Mouse (Mus musculus): ENCODE results near the gene Clcf1. TPM values are rescaled to one million over a fixed set of nuclear protein-coding genes. Genes with fewer than 3 reads are reported as not detected.
A peak's percentile ranks its signal among the peaks of the same experiment; 100 is the strongest.

Clcf1 gene
- polyA plus RNA-seq, 1 experiment from 2014 or later, result 0.81 TPM

DNA sequence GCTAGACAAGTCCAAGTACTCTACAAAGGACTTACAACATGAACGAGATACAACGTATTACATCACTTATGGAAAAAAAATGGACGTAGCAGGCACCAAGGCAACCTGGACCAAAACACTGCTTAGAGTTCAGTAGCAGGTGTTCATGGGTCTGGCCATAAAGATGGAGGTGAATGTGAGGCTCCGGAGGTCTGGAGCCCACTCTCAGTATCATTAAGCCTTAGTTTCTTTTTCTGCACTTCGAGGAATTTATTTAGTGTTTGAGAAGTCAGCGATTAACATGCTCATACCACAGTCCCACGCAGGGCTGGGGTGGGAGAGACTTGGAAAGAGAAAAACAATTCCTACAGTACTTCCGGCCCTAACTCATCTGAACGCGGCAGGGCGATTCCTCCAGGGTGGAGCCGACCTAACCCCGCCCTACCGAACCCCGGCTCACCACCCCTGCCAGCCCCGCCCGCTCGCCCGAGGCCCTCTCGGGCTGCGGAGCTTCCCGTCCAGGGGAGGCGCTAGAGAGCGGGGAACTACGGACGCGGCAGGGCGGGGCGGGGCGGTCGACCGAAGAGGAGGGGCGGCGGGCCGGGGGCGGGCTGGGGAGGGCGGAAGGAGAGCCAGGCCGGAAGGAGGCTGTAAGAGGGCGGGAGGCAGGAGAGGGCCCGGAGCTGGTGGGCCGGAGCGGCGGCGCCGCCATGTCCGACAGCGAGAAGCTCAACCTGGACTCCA lies 22.3 kb upstream of the Clcf1 start, which contains the start of gene Ppp1ca:
Gene Ppp1ca, plus strand, starts transcription at position 538 of the 723 bp plus-strand sequence.
- no peaks in the 10 kb centered on the region for H3K9me3 ChIP-seq (ENCODE audit: control insufficient read depth, low read length)
- H3K27me3 ChIP-seq (ENCODE audit: control insufficient read depth, insufficient read depth, low read length), result no peaks in the 10 kb centered on the region
- ATAC-seq (ENCODE audit: insufficient read depth, low FRiP score, low TSS enrichment), result peak; percentile 92
- H3K9ac ChIP-seq (ENCODE audit: low read length), result peak within 1 kb of the TSS; percentile 96
- 6% methylated on average over 44 of the region's 47 CpGs for WGBS
- peak within 1 kb of the TSS; percentile 98 for H3K4me3 ChIP-seq (ENCODE audit: low read depth, low read length)
- peak within 1 kb of the TSS; percentile 85 for H3K27ac ChIP-seq (ENCODE audit: low read depth, low read length)
- peak within 1 kb of the TSS; percentile 90 for H3K4me2 ChIP-seq (ENCODE audit: low read depth)
- H3K4me1 ChIP-seq (ENCODE audit: control insufficient read depth, insufficient read depth, low read length), result peaks cover 10% of the 10 kb centered on the region
- DNase-seq (ENCODE audit: low spot score), result peak; percentile 99
- H3K36me3 ChIP-seq (ENCODE audit: control insufficient read depth, insufficient read depth, low read length), result peaks cover 14% of the 10 kb centered on the region

DNA sequence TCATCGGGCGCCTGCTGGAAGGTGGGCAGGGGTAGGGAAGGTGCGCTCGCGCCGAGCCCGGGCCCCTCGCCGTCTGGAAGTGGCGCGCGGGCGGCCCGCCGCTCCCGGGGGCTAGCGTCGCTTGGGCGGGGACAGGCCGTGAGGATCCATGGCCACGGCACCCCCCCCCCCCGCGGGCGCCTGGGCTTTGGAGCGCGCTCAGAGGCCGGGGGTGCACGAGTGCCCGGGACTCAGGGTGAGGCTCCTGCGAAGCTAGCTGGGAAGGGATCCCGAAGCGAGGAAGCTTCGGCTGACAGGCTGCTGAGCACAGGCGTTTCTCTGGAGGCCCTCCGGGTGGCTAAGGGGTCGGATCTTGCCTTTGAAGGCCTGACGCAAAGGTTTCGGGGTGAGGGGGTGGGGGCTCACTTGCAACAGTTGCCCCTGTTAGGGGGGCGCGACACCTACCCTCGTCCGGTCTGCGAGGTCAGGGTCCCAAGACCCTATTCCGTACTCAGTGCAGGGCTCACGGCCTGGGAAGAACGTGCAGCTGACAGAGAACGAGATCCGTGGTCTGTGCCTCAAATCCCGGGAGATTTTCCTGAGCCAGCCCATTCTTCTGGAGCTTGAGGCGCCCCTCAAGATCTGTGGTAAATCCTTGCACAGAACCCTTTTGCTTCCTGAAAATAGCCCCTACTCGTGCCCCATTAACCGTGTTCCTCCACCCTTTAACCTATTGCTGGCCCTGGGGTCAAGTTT lies 21.6 kb upstream of the Clcf1 start:
- Histone ChIP-seq H3K4me1 (ENCODE audit: control insufficient read depth, insufficient read depth, low read length) (peaks cover 10% of the 10 kb centered on the region), H3K9ac (ENCODE audit: low read length) (peak overlapping the region; percentile 96), H3K36me3 (ENCODE audit: control insufficient read depth, insufficient read depth, low read length) (peaks cover 14% of the 10 kb centered on the region), H3K9me3 (ENCODE audit: control insufficient read depth, low read length) (no peaks in the 10 kb centered on the region), H3K27ac (ENCODE audit: low read depth, low read length) (peak overlapping the region; percentile 85), H3K27me3 (ENCODE audit: control insufficient read depth, insufficient read depth, low read length) (no peaks in the 10 kb centered on the region), H3K4me3 (ENCODE audit: low read depth, low read length) (peak overlapping the region; percentile 98), H3K4me2 (ENCODE audit: low read depth) (peak overlapping the region; percentile 90)
- ATAC-seq (ENCODE audit: insufficient read depth, low FRiP score, low TSS enrichment), result peak; percentile 23; the same call in 1 of the 2 replicates
- WGBS, result under 1% methylated on average over 45 of the region's 52 CpGs
- peak; percentile 42 for DNase-seq (ENCODE audit: low spot score)

GRCm38 (mm10) chr19:4193129-4193528 lies 20.9 kb upstream of the Clcf1 start:
- H3K27ac ChIP-seq (ENCODE audit: low read depth, low read length), result no peak overlapping the region
- peak overlapping the region; percentile 98 for H3K4me3 ChIP-seq (ENCODE audit: low read depth, low read length)
- no peak for ATAC-seq (ENCODE audit: insufficient read depth, low FRiP score, low TSS enrichment)
- no peak for DNase-seq (ENCODE audit: low spot score)
- H3K4me2 ChIP-seq (ENCODE audit: low read depth), result peak overlapping the region; percentile 90
- WGBS, result 63% methylated on average over 6 of the region's 6 CpGs
- H3K9ac ChIP-seq (ENCODE audit: low read length), result peak overlapping the region; percentile 96
- H3K27me3 ChIP-seq (ENCODE audit: control insufficient read depth, insufficient read depth, low read length), result no peaks in the 10 kb centered on the region
- peaks cover 10% of the 10 kb centered on the region for H3K4me1 ChIP-seq (ENCODE audit: control insufficient read depth, insufficient read depth, low read length)
- peaks cover 14% of the 10 kb centered on the region for H3K36me3 ChIP-seq (ENCODE audit: control insufficient read depth, insufficient read depth, low read length)
- H3K9me3 ChIP-seq (ENCODE audit: control insufficient read depth, low read length), result no peaks in the 10 kb centered on the region

GRCm38 (mm10) chr19:4194021-4194724 lies 19.9 kb upstream of the Clcf1 start:
- DNase-seq (ENCODE audit: low spot score), result no peak
- Histone ChIP-seq H3K4me3 (ENCODE audit: low read depth, low read length) (no peak overlapping the region), H3K36me3 (ENCODE audit: control insufficient read depth, insufficient read depth, low read length) (peaks cover 14% of the 10 kb centered on the region), H3K4me2 (ENCODE audit: low read depth) (no peak overlapping the region), H3K4me1 (ENCODE audit: control insufficient read depth, insufficient read depth, low read length) (peaks cover 10% of the 10 kb centered on the region), H3K9me3 (ENCODE audit: control insufficient read depth, low read length) (no peaks in the 10 kb centered on the region), H3K27me3 (ENCODE audit: control insufficient read depth, insufficient read depth, low read length) (no peaks in the 10 kb centered on the region), H3K9ac (ENCODE audit: low read length) (no peak overlapping the region), H3K27ac (ENCODE audit: low read depth, low read length) (no peak overlapping the region)
- WGBS, result 91% methylated on average over 8 of the region's 8 CpGs
- no peak for ATAC-seq (ENCODE audit: insufficient read depth, low FRiP score, low TSS enrichment)

- Histone ChIP-seq H3K9ac (ENCODE audit: low read length) (no peak overlapping the region), H3K9me3 (ENCODE audit: control insufficient read depth, low read length) (no peaks in the 10 kb centered on the region), H3K36me3 (ENCODE audit: control insufficient read depth, insufficient read depth, low read length) (peaks cover 14% of the 10 kb centered on the region), H3K27ac (ENCODE audit: low read depth, low read length) (no peak overlapping the region), H3K4me3 (ENCODE audit: low read depth, low read length) (no peak overlapping the region), H3K4me1 (ENCODE audit: control insufficient read depth, insufficient read depth, low read length) (peaks cover 10% of the 10 kb centered on the region), H3K4me2 (ENCODE audit: low read depth) (no peak overlapping the region), H3K27me3 (ENCODE audit: control insufficient read depth, insufficient read depth, low read length) (no peaks in the 10 kb centered on the region)
- no peak for DNase-seq (ENCODE audit: low spot score)
- ATAC-seq (ENCODE audit: insufficient read depth, low FRiP score, low TSS enrichment), result no peak
- 87% methylated on average over 12 of the region's 12 CpGs for WGBS
Measured at GRCm38 (mm10) chr19:4194776-4195650, 19.0 kb upstream of the Clcf1 start.

GRCm38 (mm10) chr19:4196048-4196447 lies 18.0 kb upstream of the Clcf1 start:
- ATAC-seq (ENCODE audit: insufficient read depth, low FRiP score, low TSS enrichment) (no peak), DNase-seq (ENCODE audit: low spot score) (no peak)
- 59% methylated on average over 2 of the region's 2 CpGs for WGBS
- H3K9me3 ChIP-seq (ENCODE audit: control insufficient read depth, low read length), result no peaks in the 10 kb centered on the region
- H3K27ac ChIP-seq (ENCODE audit: low read depth, low read length), result no peak overlapping the region
- H3K27me3 ChIP-seq (ENCODE audit: control insufficient read depth, insufficient read depth, low read length), result no peaks in the 10 kb centered on the region
- no peak overlapping the region for H3K4me2 ChIP-seq (ENCODE audit: low read depth)
- H3K4me3 ChIP-seq (ENCODE audit: low read depth, low read length), result no peak overlapping the region
- H3K9ac ChIP-seq (ENCODE audit: low read length), result no peak overlapping the region
- peaks cover 14% of the 10 kb centered on the region for H3K4me1 ChIP-seq (ENCODE audit: control insufficient read depth, insufficient read depth, low read length)
- peaks cover 14% of the 10 kb centered on the region for H3K36me3 ChIP-seq (ENCODE audit: control insufficient read depth, insufficient read depth, low read length)

DNA sequence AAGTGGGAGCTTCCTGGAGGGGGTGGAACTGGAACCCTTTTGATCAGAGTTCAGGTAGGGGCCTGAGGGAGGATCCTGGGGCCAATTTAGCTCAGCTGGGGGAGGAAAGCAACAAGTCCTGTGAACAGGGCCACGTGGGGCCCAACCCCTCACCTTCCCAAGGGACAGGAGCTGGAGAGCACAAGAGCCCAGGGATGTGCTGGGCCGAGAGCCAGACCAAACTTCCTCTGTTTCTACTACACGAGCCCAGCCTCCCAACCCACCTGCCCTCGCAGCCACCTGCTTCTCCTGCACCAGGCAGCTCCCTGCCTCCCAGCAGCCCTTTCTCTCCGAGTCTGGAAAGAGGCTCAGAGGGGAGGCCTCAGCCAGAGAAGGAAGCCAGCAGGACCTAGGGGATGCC lies 17.5 kb upstream of the Clcf1 start:
- Histone ChIP-seq H3K4me1 (ENCODE audit: control insufficient read depth, insufficient read depth, low read length) (peaks cover 14% of the 10 kb centered on the region), H3K4me3 (ENCODE audit: low read depth, low read length) (no peak overlapping the region), H3K9me3 (ENCODE audit: control insufficient read depth, low read length) (no peaks in the 10 kb centered on the region), H3K4me2 (ENCODE audit: low read depth) (no peak overlapping the region), H3K27ac (ENCODE audit: low read depth, low read length) (no peak overlapping the region), H3K36me3 (ENCODE audit: control insufficient read depth, insufficient read depth, low read length) (peaks cover 14% of the 10 kb centered on the region), H3K9ac (ENCODE audit: low read length) (no peak overlapping the region), H3K27me3 (ENCODE audit: control insufficient read depth, insufficient read depth, low read length) (no peaks in the 10 kb centered on the region)
- no peak for DNase-seq (ENCODE audit: low spot score)
- no peak for ATAC-seq (ENCODE audit: insufficient read depth, low FRiP score, low TSS enrichment)
- 28% methylated on average over 5 of the region's 5 CpGs for WGBS

DNA sequence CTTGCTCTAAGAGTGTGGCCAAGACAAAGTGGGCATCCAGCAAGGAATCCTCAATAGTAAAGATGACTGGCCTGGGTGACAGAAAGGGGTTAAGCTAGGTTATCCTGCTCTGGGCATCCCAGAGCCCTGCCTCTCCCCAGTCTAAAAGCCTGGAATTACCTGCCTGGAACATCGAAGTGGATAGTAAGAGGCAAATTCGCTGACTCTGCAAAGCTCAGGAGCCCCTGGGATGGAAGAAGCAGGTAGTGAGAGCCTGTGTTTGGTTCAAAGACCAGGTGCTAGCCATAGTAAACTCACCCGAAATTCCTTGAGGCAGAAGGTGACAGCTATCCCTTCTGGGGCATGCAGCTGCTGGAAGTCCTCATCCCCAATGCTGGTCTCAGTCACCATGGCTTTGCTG lies 16.9 kb upstream of the Clcf1 start:
- ATAC-seq (ENCODE audit: insufficient read depth, low FRiP score, low TSS enrichment) (no peak), DNase-seq (ENCODE audit: low spot score) (no peak)
- H3K27ac ChIP-seq (ENCODE audit: low read depth, low read length), result no peak overlapping the region
- H3K27me3 ChIP-seq (ENCODE audit: control insufficient read depth, insufficient read depth, low read length), result no peaks in the 10 kb centered on the region
- H3K9ac ChIP-seq (ENCODE audit: low read length), result no peak overlapping the region
- H3K4me1 ChIP-seq (ENCODE audit: control insufficient read depth, insufficient read depth, low read length), result peaks cover 14% of the 10 kb centered on the region
- H3K4me2 ChIP-seq (ENCODE audit: low read depth), result no peak overlapping the region; the same call in 1 of the 2 replicates
- 71% methylated on average over 3 of the region's 3 CpGs for WGBS
- no peak overlapping the region for H3K4me3 ChIP-seq (ENCODE audit: low read depth, low read length)
- H3K36me3 ChIP-seq (ENCODE audit: control insufficient read depth, insufficient read depth, low read length), result peaks cover 14% of the 10 kb centered on the region
- no peaks in the 10 kb centered on the region for H3K9me3 ChIP-seq (ENCODE audit: control insufficient read depth, low read length)
